Mouse (Mus musculus) adrenal gland, adult 18-20 months (tissue): Measurements from ENCODE around the gene Ptprn2. TPM values are rescaled to one million over a fixed set of nuclear protein-coding genes. Genes with fewer than 3 reads are reported as not detected.

Experiments used
- DNase-seq, 2 experiments: peaks; one replicate each; pipeline ENCODE4 v3.0.0; 2021 to 2022; ENCODE audit warnings: low spot score in 2 of 2
- total RNA-seq, 2 experiments: library from RNA; stranded (reverse); gene quantifications; 1 replicate in 1 of 2; 2 replicates in 1 of 2; pipeline ENCODE4 v1.2.3; 2021

Ptprn2 gene
- total RNA-seq, 2 experiments from 2014 or later, result 19.0 to 21.7 TPM

DNA sequence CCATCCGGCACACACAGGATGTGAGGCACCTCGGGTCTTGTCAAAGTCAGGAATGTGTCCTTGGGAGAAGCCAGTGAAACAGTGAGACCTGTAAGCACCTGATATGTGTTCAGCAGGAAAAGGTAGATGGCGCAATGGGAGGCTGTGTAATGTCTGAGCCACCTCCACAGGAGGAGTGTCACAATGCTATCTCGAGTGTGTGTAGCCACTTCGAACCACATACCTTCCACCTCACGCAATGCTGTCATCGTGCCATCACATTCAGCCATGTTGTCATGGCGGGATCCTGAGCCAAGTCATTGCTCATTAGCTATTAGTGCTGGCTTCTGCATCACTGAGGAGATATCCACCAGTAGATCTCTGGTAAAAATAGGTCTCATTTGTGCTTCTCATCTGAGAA is 290.9 kb downstream of the Ptprn2 start:
- no peak for DNase-seq

DNA sequence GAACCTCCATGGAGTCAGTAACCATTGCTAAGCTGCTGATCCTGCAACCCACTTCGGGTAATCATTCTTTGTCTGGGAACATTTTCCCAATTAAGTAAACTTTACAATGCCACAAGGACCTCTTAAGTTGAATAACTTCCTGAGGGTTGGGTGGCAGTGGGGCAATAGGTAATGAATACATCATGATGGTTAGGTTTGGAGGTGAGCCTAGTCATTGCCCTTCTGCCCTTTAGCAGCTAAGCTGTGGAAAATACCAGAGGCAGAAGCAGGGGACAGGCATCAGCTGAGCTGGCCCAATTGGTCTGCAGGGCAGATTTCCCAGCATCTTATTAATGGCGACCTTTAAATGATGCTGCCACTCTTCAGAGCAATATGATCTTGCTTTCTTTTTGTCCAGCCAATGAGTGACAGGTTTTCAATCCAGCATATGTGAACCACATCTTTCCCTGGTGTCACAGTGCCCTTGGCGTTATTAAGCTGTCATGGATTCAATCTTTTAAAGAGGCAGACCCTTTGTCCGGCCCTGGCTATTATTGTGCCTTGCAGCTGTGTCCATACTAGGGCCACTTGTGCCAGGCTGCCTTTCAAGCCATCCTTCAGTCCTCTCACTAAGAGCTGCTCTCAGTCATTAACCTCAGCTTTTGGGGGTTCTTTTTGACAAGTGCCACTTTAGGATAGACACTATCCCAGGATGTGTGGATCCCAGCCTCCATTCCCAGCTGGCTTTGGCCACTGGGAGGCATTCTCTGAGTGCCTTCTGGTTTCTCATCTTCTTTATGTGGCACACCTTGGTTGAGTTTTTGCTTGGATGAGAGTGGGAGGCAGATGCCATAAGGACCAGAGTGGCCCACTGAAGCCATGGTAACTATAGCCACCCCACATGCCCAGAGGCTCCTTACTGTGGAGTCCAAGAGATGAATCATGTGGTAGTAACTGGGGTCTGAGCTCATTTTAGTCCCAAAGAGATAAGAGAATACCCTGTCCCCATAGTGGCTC is 292.9 kb downstream of the Ptprn2 start:
- no peak for DNase-seq

DNA sequence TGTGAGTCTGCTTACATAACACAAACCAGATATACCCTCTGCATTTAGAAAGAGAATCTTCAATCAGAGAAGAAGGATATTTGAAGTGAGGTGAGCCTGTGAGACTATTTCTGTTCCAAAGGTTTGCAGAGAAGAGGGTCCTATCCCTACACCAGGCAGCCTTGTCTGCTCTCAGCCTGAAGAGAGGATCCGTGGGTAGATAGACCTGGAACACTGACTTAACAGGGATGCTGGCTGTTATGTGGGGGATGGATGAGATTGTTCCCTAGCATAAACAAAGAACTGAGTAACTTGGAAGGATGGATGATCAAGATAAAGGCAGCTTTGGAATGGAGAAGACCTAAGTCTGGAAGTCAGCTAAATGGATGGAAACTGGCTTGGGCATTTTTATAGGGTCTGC is 294.9 kb downstream of the Ptprn2 start:
- DNase-seq, result no peak

GRCm38 (mm10) chr12:116785731-116786130 is 300.2 kb downstream of the Ptprn2 start:
- no peak for DNase-seq

GRCm38 (mm10) chr12:116788346-116788745 is 302.8 kb downstream of the Ptprn2 start:
- DNase-seq, result no peak

DNA sequence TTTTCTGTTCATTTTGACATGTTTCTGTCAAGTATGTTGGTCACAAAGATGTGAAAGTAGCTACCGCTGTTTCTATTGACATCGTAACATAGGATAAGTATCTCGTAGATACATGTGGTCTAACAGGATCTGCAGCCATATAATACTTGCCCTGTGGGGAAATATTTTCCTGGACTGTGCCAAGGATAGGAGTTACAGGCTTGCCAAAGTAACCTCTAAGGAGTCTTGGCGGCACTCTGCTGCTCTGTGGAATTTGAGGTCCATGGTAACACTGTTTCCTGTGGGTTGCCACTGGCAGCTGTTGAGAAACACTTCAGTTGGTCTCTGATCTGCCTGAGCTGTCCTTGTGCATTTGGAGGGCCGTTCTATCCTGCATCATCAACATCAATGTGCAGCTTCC is 317.8 kb downstream of the Ptprn2 start:
- DNase-seq, result no peak

DNA sequence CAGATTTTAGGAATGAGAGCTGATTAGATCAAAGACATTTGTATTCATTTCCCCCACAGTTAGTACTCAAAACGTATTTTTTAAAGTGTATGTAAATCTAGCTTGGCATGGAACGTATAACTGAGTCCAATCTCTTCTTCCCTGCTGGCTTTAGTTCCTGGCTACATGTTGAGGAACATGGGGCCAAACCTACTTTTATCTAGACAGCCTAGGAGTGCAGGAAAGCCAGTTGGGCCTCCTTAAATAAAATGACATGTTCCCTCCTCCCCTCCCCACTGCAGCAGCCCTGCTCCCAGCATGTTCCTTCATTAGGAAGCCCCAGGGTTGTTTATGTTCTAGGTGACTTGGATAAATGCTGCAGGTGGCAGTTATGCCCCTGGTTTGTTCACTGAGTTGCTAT is 319.2 kb downstream of the Ptprn2 start:
- DNase-seq, result no peak

- DNase-seq, result no peak
These were observed 319.7 kb downstream of the Ptprn2 start for GRCm38 (mm10) chr12:116805129-116805809.

DNA sequence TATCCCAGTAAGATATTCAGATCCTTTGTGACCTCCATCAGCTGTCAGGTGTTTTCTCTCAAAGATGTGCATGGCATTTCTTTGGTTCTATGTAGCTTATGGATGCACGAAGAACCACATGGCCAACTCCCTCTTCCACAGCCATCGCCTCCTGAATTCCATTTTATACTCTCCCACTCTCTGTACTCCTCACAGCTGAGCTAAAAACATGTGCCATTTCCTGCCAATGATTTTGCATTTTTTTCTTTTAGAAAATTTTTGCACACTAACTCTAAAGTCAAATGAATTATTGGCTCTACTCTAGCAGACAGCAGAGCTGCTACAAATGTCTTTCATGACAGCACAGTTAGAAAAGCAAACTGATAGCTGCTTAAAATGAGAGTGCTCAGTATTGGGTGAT is 320.6 kb downstream of the Ptprn2 start:
- DNase-seq, result no peak

DNA sequence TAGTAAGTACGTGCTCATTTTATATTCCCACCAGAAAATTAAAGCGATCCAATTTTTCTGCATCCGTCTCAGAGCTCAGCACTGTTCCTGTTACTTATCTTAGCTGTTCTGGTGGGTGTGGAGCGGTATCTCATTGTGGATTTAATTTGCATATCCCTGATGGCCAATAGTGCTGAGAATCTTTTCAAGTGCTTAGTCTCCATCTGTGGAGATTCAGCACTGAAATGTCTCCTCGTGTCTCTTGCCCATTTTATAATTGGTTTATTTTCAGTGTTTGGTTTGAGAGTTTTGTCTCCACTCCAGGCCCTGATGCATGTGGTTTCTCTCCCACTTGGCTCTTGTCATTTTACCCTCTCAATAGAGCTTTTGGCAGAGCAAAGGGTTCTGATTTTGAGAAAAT is 327.5 kb downstream of the Ptprn2 start:
- no peak for DNase-seq

DNA sequence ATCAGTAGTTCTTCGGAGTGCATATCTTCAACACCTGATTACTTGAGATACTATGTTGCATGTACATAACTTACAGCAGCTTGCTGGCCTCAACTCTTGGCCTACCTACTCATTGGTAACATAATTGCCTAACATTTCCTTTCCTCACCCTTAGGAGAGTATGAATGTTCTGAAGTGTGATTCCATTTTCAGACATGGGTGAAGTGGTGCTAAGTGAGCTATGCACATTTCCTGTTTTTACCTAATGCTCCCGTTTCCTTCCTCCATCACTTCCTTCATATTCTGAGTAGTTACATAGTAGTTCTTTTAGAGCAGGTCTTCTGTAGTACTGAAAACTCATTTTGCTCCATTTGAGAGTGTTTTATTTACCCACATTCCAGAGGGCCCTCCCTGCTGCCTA is 334.3 kb downstream of the Ptprn2 start:
- DNase-seq, result no peak

GRCm38 (mm10) chr12:116823341-116823740 is 337.8 kb downstream of the Ptprn2 start:
- DNase-seq, result no peak

GRCm38 (mm10) chr12:116827748-116828147 is 342.2 kb downstream of the Ptprn2 start:
- DNase-seq, result no peak

DNA sequence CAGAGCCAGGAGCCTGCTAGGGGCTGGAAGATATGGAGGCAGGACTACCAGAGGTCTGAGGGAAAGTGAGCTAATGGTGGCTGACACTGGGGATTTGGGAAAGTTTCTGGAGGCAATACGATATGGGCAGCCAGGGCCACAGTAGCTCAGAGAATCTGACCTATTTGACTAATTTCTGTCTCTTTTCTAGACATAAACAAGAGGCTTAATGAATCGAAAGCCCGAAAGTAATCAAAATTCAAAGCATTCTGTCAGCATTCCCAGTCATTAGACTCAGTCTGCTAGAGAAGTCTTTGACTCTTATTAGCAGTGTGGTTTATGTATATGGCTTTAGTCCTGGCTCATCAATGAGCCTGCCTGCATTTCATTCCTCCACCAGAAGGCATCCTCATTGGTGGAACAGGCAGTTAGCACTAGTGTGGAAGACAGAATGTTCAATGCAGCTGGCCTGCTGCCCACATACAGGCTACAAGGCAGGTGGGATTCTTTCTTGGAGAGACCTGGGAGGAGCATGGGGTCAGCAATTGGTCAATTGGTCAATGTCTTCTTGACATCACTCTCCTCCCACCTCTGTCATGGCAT is 353.2 kb downstream of the Ptprn2 start:
- no peak for DNase-seq

GRCm38 (mm10) chr12:116842723-116843272 is 357.3 kb downstream of the Ptprn2 start:
- no peak for DNase-seq

DNA sequence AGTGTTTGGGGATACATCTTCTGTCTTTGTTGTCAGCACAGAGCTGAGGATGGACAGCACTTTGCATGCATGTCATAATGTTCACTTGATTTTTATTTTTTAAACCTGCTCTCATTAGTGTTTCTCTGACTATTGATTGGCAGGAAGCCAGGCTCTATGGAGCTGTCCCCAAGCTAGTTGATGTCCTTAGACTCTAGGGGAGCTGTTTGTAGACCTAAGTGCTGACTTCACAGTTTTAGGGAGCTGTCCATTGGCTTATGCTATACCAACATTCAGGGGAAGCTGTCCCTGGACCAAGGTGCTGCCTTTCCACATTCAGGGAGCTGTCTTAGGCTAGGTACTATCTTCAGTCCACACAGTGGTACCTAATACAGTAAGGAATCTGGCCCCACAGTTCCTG is 360.7 kb downstream of the Ptprn2 start:
- DNase-seq, result no peak

GRCm38 (mm10) chr12:116847021-116847420 is 361.5 kb downstream of the Ptprn2 start:
- no peak for DNase-seq

- DNase-seq, result no peak
These were observed 370.8 kb downstream of the Ptprn2 start for GRCm38 (mm10) chr12:116856307-116856706.

DNA sequence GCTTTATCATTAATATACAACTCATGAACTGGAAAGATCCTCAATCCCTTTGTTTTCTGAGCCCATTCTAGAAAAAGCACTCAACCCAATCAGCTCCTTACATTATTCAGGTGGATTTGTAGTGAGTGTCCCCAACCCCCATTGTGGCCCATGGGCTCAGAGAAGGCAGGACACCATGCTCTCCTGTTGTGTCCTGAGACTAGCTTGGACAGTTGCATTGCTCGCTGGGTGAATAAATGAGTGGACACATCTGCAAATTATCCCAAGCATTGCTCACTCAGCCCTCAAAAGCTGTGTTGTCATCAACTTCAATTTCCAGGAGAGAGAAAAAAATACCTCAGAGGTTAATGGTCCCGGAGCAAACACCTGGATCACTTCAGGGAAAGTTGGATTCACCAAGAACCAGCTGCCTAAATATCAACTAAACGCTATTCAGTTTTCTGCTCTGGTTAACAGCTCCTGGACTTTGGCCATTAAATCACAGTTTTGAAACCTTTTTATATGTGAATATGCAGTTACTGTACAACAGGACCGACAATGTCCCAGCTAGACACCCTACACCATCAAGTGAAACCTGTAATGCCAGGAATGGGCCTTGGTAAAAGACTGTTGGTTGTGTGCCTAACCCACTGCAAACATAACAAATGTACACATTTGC is 376.0 kb downstream of the Ptprn2 start:
- DNase-seq, result no peak

GRCm38 (mm10) chr12:116863291-116863899 is 377.9 kb downstream of the Ptprn2 start:
- no peak for DNase-seq
